Mouse (Mus musculus): ENCODE data around the gene Stk4.
"Not testable (repeated sequence)": the region's sequence is repeated elsewhere in the genome, so short reads cannot be mapped to it uniquely, and the experiment has no call there.

Stk4 gene

GRCm38 (mm10) chr2:164070142-164070764, at the start of gene Stk4:
Stk4 (plus strand) TSS chr2:164070322.
- no peak for DNase-seq (ENCODE audit: low spot score)

GRCm38 (mm10) chr2:164022104-164022503, 48.0 kb upstream of the Stk4 start:
- no peak for DNase-seq (ENCODE audit: low spot score)

- DNase-seq (ENCODE audit: low spot score), result no peak
Observed at GRCm38 (mm10) chr2:164025150-164025549, 45.0 kb upstream of the Stk4 start, which contains the start of gene Pabpc1l. Pabpc1l (plus strand) TSS chr2:164025450.

GRCm38 (mm10) chr2:164031147-164031546, 39.0 kb upstream of the Stk4 start:
- DNase-seq (ENCODE audit: low spot score), result no peak

GRCm38 (mm10) chr2:164032973-164033372, 37.1 kb upstream of the Stk4 start:
- DNase-seq (ENCODE audit: low spot score), result no peak

GRCm38 (mm10) chr2:164036520-164037019, 33.6 kb upstream of the Stk4 start:
- DNase-seq (ENCODE audit: low spot score), result peak; percentile 8

GRCm38 (mm10) chr2:164038407-164039028, 31.6 kb upstream of the Stk4 start:
- no peak for DNase-seq (ENCODE audit: low spot score)

GRCm38 (mm10) chr2:164040949-164041348, 29.2 kb upstream of the Stk4 start:
- DNase-seq (ENCODE audit: low spot score), result no peak

- no peak for DNase-seq (ENCODE audit: low spot score)
Observed at GRCm38 (mm10) chr2:164041523-164041922, 28.6 kb upstream of the Stk4 start.

GRCm38 (mm10) chr2:164047197-164047690, 22.9 kb upstream of the Stk4 start:
- peak; percentile 26 for DNase-seq (ENCODE audit: low spot score)

GRCm38 (mm10) chr2:164053767-164054166, 16.4 kb upstream of the Stk4 start:
- no peak for DNase-seq (ENCODE audit: low spot score)

- DNase-seq (ENCODE audit: low spot score), result no peak
Observed at GRCm38 (mm10) chr2:164054671-164055070, 15.5 kb upstream of the Stk4 start.

- no peak for DNase-seq (ENCODE audit: low spot score)
Observed at GRCm38 (mm10) chr2:164059634-164060235, 10.4 kb upstream of the Stk4 start.

GRCm38 (mm10) chr2:164070765-164071436, 779 bp downstream of the Stk4 start, which contains the start of gene Tomm34:
Tomm34 (minus strand) TSS chr2:164071169.
- peak; percentile 92 for DNase-seq (ENCODE audit: low spot score)

- DNase-seq (ENCODE audit: low spot score), result not testable (repeated sequence)
Observed at GRCm38 (mm10) chr2:164071437-164071820, 1.3 kb downstream of the Stk4 start.

GRCm38 (mm10) chr2:164072109-164072508, 2.0 kb downstream of the Stk4 start:
- no peak for DNase-seq (ENCODE audit: low spot score)

GRCm38 (mm10) chr2:164073120-164073519, 3.0 kb downstream of the Stk4 start:
- DNase-seq (ENCODE audit: low spot score), result no peak

GRCm38 (mm10) chr2:164073918-164074578, 3.9 kb downstream of the Stk4 start:
- DNase-seq (ENCODE audit: low spot score), result peak; percentile 97

GRCm38 (mm10) chr2:164075088-164075487, 5.0 kb downstream of the Stk4 start:
- DNase-seq (ENCODE audit: low spot score), result peak; percentile 10

- no peak for DNase-seq (ENCODE audit: low spot score)
Observed at GRCm38 (mm10) chr2:164076874-164077425, 6.8 kb downstream of the Stk4 start.

- DNase-seq (ENCODE audit: low spot score), result no peak
Observed at GRCm38 (mm10) chr2:164077875-164078274, 7.8 kb downstream of the Stk4 start.

Data from c-Kit-positive CD71-positive TER-119-positive erythroid progenitor cells, embryonic 14.5 days (primary cell).